Mouse (Mus musculus): ENCODE measurements around the gene Stxbp6. TPM values are rescaled to one million over a fixed set of nuclear protein-coding genes. Genes with fewer than 3 reads are reported as not detected.

Stxbp6 gene
- total RNA-seq, 2 experiments from 2014 or later: 55.4 to 56.9 TPM

- intact Hi-C loops (cut with DNase I): no loop called here
These were observed 216.2 kb downstream of the Stxbp6 start for GRCm38 (mm10) chr12:44858110-44858885.

DNA sequence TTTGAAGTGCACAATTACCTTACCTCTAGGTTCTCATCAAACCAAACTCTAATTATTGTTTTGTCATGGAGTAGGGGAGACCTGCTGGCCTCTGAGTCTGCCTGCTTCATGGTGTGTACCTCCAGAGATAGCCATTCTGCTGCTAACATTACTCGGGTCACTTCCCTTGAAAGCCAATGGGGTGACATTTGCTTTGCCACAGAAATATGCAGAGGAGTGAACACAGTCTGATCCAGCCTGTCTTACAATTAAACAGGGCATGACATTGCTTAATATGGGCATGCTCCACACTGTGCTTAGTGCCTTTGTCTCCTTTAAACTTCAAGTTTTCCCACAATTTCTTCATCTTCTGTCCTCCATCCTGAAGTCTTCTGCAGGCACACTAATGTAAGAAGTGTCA is 222.5 kb downstream of the Stxbp6 start:
- no peak for DNase-seq (ENCODE audit: low spot score in 2 of 2)
- intact Hi-C loops (cut with DNase I): loop anchor here (5.0 kb wide), 1 partner anchor 320 kb away; no protein-coding TSS in a partner anchor

More at GRCm38 (mm10) chr12:44858110-44858885, 216.2 kb downstream of the Stxbp6 start:
- DNase-seq (ENCODE audit: low spot score in 2 of 2): peak; percentile 52 to 61

DNA sequence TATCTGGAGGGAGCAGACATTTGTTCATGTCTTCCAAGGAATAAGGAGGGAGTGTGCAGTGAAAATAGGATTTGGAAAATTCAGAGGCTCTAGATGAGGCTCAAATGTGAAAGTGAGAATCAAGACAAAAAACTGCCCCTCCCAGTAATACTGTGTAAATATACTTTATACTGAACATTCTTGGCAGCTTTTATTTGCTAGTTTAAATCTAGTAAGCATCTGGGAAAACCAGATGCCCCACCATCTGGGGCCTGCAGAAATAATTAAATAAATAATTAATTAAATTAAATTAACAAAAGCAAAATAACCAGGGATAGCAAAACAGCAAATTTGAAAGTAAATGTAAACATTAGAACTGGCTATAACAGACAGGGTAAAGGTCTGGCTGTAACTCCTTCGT is 224.0 kb downstream of the Stxbp6 start:
- intact Hi-C loops (cut with DNase I): loop anchor here (5.0 kb wide), 1 partner anchor 322 kb away; no protein-coding TSS in a partner anchor
- no peak for DNase-seq (ENCODE audit: low spot score in 2 of 2)

DNA sequence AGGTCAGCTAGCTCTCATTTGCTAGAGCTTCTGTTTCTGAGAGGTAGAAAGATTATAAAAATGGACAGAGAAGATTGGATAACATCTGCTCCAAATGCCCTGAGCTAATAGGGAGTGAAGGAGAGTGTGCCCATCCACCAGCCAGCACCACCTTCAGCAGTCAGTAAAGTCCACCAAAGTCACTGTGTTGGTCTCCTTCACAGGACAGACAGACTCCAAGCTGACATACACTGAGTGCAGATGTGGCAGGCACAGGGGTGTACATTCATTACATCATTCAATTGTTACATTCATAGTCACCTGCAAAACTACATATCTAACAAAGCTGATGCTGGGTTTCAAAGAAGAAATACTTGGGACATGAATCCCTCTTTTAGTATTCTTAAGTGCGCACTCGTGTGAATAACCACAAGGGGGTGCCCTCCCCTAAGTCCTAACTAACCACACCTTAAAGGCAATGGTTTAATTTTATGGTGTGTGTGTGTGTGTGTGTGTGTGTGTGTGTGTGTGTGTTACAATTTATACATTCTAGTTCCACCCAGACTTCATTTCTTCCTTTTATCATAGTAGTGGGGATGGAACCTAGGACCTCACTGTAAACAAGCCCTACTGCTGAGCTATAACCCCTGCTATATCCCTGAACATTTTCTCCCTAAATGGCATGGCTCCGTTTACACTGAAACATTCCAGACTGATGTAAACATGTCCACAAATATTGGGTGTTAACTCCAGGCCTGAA is 225.9 kb downstream of the Stxbp6 start:
- intact Hi-C loops (cut with DNase I): loop anchor here (5.0 kb wide), 2 partner anchors 224 to 339 kb away; partner anchors contain the start of gene Stxbp6
- DNase-seq (ENCODE audit: low spot score in 2 of 2): peak; percentile 15 to 39

GRCm38 (mm10) chr12:44840585-44840984 is 233.9 kb downstream of the Stxbp6 start:
- DNase-seq (ENCODE audit: low spot score in 2 of 2): no peak
- intact Hi-C loops (cut with DNase I): no loop called here

GRCm38 (mm10) chr12:44839594-44840373 is 234.7 kb downstream of the Stxbp6 start:
- no peak for DNase-seq (ENCODE audit: low spot score in 2 of 2)
- intact Hi-C loops (cut with DNase I): no loop called here

DNA sequence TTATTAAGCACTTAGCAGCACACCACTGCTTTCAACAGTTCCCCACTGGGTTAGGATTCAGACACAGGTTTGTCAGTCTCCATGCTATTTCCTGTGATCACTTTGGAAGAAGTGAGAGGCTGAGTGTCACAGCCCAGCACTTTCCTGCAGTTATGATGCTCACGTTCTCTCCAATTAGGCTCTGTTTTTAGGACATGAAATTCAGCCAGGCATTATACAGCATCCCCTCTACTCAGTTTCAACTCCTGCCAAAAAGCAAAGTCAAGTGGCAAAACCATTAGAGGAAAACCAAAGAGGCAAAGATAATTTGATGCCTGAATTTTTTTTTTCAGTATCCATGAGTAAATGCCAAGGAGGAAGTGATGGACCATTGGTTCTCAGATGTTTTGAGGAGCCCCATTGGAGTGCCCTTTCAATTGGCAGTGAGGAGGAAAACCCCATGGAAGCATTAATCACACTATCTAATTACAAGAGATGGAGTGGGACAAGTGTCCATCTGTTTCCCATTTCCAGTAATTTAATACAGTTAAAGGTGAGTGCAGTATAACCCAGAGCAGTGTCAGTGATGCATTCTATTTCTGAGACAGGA is 238.5 kb downstream of the Stxbp6 start:
- no peak for DNase-seq (ENCODE audit: low spot score in 2 of 2)
- intact Hi-C loops (cut with DNase I): no loop called here

- intact Hi-C loops (cut with DNase I): no loop called here
- DNase-seq (ENCODE audit: low spot score in 2 of 2): no peak
These were observed 262.6 kb downstream of the Stxbp6 start for GRCm38 (mm10) chr12:44811895-44812294.

- peak in 1 of 2 experiments; percentile 4 for DNase-seq (ENCODE audit: low spot score in 2 of 2)
- intact Hi-C loops (cut with DNase I): no loop called here
These were observed 270.3 kb downstream of the Stxbp6 start for GRCm38 (mm10) chr12:44804213-44804612.

Data from left cerebral cortex, postnatal 36 days (tissue).